Mouse (Mus musculus) ES-E14 (cell line): Measurements from ENCODE around the gene Cd48. TPM values are rescaled to one million over a fixed set of nuclear protein-coding genes. Genes with fewer than 3 reads are reported as not detected.

Source experiments
- DNase-seq: peaks from one replicate; pipeline ENCODE4 v3.0.0-alpha.2; 2013; ENCODE audit warnings: low read depth, low spot score
- H3K27ac ChIP-seq: 2 replicates; pipeline ENCODE4 v1.5.1; 2012; ENCODE audit warnings: low read depth, mild to moderate bottlenecking, low read length, moderate library complexity, mixed read lengths; ENCODE audit not compliant: poor library complexity, insufficient read depth, severe bottlenecking
- H3K36me3 ChIP-seq: 2 replicates; pipeline ENCODE4 v1.6.1; 2012; ENCODE audit warnings: mild to moderate bottlenecking, low read length, moderate library complexity, mixed read lengths; ENCODE audit not compliant: control insufficient read depth, poor library complexity, insufficient read depth, severe bottlenecking
- H3K4me1 ChIP-seq, 2 experiments: fragments of 150-350 bp in 1 of 2; sonication (generic) in 1 of 2; 2 replicates each; pipeline ENCODE4 v1.6.1; 2012; ENCODE audit warnings: low read length in 2 of 2, mild to moderate bottlenecking in 1 of 2, mixed read lengths in 1 of 2; ENCODE audit not compliant: control insufficient read depth in 2 of 2, insufficient read depth in 2 of 2, poor library complexity in 1 of 2
- H3K4me3 ChIP-seq, 2 experiments: fragments of 150-350 bp in 1 of 2; sonication (generic) in 1 of 2; 2 replicates each; pipeline ENCODE4 v1.5.1; 2012; ENCODE audit warnings: low read length in 2 of 2, low read depth in 1 of 2, mild to moderate bottlenecking in 1 of 2, mixed read lengths in 1 of 2; ENCODE audit not compliant: insufficient read depth in 1 of 2, poor library complexity in 1 of 2, severe bottlenecking in 1 of 2
- H3K9ac ChIP-seq: 2 replicates; pipeline ENCODE4 v1.6.1; 2012; ENCODE audit warnings: low read depth, mild to moderate bottlenecking, low read length, mixed read lengths; ENCODE audit not compliant: poor library complexity, insufficient read depth, severe bottlenecking
- H3K9me3 ChIP-seq: fragments of 150-350 bp; sonication (generic); 2 replicates; pipeline ENCODE4 v1.6.1; 2012; ENCODE audit warnings: low read depth, mild to moderate bottlenecking, low read length; ENCODE audit not compliant: control insufficient read depth, insufficient read depth
- CHD2 ChIP-seq: IDR thresholded peaks from 2 replicates; pipeline ENCODE4 v1.6.1; 2014; ENCODE audit warnings: mild to moderate bottlenecking, low read depth, low read length, inconsistent platforms
- HCFC1 ChIP-seq: IDR thresholded peaks from 2 replicates; pipeline ENCODE4 v1.6.1; 2012; ENCODE audit warnings: low read length, inconsistent platforms, borderline replicate concordance; ENCODE audit not compliant: insufficient read depth
- MAFK ChIP-seq: IDR thresholded peaks from 2 replicates; pipeline ENCODE4 v1.6.1; 2014; ENCODE audit warnings: mild to moderate bottlenecking, low read depth, low read length, inconsistent platforms; ENCODE audit not compliant: insufficient read depth
- ZC3H11A ChIP-seq: IDR thresholded peaks from 2 replicates; pipeline ENCODE4 v1.6.1; 2012; ENCODE audit warnings: low read depth, mild to moderate bottlenecking, inconsistent platforms, low read length, borderline replicate concordance
- ZNF384 ChIP-seq: IDR thresholded peaks from 2 replicates; pipeline ENCODE4 v1.6.1; 2012; ENCODE audit warnings: low read depth, low read length, inconsistent platforms
- in situ Hi-C, 2 experiments: fragments of 600-800 bp; cut with MboI; formaldehyde crosslinking; loops; one replicate each; pipeline ENCODE4 v1.15.1; 2025; ENCODE audit warnings: low sequenced_read_pairs in 2 of 2, inconsistent platforms in 1 of 2; ENCODE audit not compliant: unreplicated experiment in 2 of 2
- total RNA-seq: library from RNA; depleted of rRNA; stranded (reverse); fragments of 300-350 nt; gene quantifications from 2 replicates; pipeline ENCODE4 v1.2.3, GENCODE M21; 2012

The Cd48 gene
- total RNA-seq, 1 experiment: 0.22 TPM

DNA sequence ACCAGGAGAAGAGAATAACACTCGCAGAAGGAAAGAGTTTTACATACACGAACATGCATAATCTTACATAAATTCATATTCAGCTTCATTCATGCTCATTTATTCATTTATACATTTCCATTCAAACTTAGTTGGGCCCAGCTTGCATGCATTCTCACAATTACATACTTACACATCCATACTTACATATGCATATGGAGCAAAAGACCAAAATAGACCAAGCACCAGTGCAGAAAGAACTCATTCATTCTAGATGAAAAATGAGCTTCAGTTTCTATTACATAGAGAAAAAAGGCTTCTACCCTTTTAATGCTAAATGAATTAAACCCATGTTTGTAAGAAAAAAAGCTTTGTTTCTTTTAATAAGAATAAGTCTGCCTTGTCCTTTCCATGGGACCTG lies 33.6 kb downstream of the Cd48 start:
- Histone ChIP-seq H3K9ac (no peak overlapping the region), H3K36me3 (no peaks in the 10 kb centered on the region), H3K4me1 (no peaks in the 10 kb centered on the region), H3K27ac (no peak overlapping the region), H3K9me3 (no peaks in the 10 kb centered on the region), H3K4me3 (no peak overlapping the region)
- DNase-seq: no peak
- in situ Hi-C loops: no loop called here
- TF ChIP-seq CHD2: no peak
- TF ChIP-seq ZC3H11A: no peak
- no peak for TF ChIP-seq HCFC1
- no peak for TF ChIP-seq ZNF384
- TF ChIP-seq MAFK: no peak

DNA sequence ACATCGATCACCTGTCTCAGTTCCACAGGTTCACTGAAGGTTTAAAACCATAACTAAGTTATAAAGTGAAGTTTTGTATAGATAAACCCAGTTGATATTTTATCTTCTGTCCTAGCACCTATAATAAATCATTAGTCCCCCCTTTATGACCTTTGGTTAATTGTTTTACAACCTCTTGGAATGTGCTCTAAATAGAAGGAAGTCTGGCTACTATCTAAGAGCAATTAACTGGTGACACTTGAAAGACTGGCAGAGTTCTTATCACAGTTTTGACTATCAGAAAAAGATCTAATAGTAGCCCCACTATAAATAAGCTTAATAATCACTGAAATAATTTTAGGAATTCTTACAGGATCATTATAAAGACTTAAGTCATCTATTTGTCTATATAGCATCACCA lies 34.4 kb downstream of the Cd48 start:
- Histone ChIP-seq H3K4me3 (no peak overlapping the region), H3K9me3 (no peaks in the 10 kb centered on the region), H3K4me1 (no peaks in the 10 kb centered on the region), H3K27ac (no peak overlapping the region), H3K36me3 (no peaks in the 10 kb centered on the region), H3K9ac (no peak overlapping the region)
- TF ChIP-seq HCFC1 (no peak), MAFK (no peak), CHD2 (no peak), ZNF384 (no peak), ZC3H11A (no peak)
- DNase-seq: no peak
- in situ Hi-C loops: no loop called here

DNA sequence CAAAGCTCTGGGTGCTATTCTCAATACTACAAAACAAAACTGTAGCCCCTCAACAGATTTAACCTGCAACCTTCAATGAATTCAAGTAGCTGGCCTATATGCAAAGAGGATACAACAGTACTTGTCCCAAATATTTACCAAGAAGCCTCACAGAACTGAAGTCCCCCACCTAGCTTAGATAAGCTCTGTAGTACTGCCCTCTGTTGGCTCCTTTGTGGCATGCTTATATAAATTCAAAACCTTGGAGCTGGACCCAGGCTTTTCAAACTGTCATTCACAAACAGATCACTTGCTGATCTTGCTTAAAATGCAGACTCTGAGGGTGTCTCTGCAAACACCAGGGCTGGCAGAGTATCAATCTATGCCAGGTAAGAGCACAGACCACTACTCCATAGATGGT lies 49.4 kb downstream of the Cd48 start:
- H3K9me3 ChIP-seq: 0 out of 2 replicates have a peak, but pooled peaks cover 3% of the 10 kb centered on the region
- no peaks in the 10 kb centered on the region for H3K4me1 ChIP-seq
- H3K27ac ChIP-seq: no peak overlapping the region
- no peak for TF ChIP-seq ZNF384
- TF ChIP-seq HCFC1: no peak
- no peak for TF ChIP-seq CHD2
- TF ChIP-seq MAFK: no peak
- no peak for TF ChIP-seq ZC3H11A
- in situ Hi-C loops: no loop called here
- no peaks in the 10 kb centered on the region for H3K36me3 ChIP-seq
- no peak for DNase-seq
- no peak overlapping the region for H3K4me3 ChIP-seq
- H3K9ac ChIP-seq: no peak overlapping the region

DNA sequence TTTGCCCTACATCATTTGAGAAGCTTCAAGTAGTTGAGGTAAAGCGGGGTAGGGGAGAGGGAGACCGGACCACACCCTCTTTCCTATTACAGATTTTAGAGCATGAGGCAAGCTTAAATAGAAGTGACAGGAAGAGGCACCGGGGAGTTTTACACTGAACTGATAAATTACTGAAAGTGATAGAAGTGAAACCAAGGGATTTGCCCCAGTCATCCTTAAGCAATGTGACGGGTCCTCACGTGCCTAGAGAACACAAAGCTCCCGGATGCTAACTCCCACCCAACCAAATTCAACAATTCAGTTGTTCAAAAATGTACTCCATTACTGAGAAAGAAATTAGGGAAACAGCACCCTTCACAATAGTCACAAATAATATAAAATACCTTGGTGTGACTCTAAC lies 53.1 kb downstream of the Cd48 start:
- H3K9ac ChIP-seq: no peak overlapping the region
- H3K27ac ChIP-seq: no peak overlapping the region
- H3K4me3 ChIP-seq: no peak overlapping the region
- H3K36me3 ChIP-seq: no peaks in the 10 kb centered on the region
- in situ Hi-C loops: no loop called here
- no peaks in the 10 kb centered on the region for H3K4me1 ChIP-seq
- TF ChIP-seq CHD2 (no peak), MAFK (no peak), ZNF384 (no peak), ZC3H11A (no peak), HCFC1 (no peak)
- H3K9me3 ChIP-seq: no peaks in the 10 kb centered on the region
- no peak for DNase-seq
